18 mouse cellular contexts compared by ENCODE assay signal in the genomic region with DNA sequence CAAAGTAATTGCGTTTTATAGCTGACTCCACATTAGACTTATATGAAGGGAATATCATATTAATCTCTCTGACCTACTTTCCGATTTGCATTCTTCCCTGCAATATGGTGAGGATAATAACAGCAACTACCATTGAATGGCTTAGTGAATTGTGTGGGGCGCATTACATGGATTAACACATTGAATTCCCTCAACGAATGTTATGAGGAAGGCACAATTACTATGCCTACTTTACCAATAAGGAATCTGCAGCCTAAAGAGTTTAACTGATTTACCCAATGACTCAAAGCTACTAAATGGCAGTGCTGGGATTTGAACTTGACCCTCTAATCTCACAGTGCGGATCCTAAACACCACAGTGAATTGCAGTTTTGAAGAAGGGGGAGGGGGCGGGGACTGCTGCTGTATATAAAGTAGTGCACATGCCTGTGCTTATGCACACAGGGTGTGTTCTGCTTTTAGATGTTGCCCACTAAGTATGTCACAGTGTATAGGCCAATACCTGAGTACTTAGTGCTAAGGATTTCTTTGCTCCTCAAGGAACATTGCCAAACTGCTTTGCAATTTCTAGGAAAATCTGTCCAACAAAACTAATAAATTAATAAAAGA.
DNase-seq lines count a peak whose midpoint lies in the region; ATAC-seq and TF ChIP-seq lines count a peak whose summit lies in the region.
"Had no signal": no experiment of that assay in that cellular context is flagged by ENCODE, and none has a peak within 500 bp of the region (broad histone marks: within the 10 kb centered on the region; RNA-seq: fewer than 3 reads in every experiment).

No protein-coding gene starts in this region.

- H3K9ac ChIP-seq in hindbrain, embryonic 15.5 days: no peak overlapping the region
- H3K9ac ChIP-seq in hindbrain, embryonic 12.5 days: no peak overlapping the region
- no peak overlapping the region for H3K9ac ChIP-seq in lung, embryonic 14.5 days
- H3K9ac ChIP-seq in neural tube, embryonic 14.5 days (replicated peaks; ENCODE audit: low read depth, low read length): no peak overlapping the region
- no peak overlapping the region for H3K9ac ChIP-seq in heart, embryonic 12.5 days
- H3K9ac ChIP-seq: embryonic facial prominence, embryonic 13.5 days; forebrain, embryonic 12.5 days; heart, embryonic 15.5 days had no signal

- no peak overlapping the region for H3K4me3 ChIP-seq in hindbrain, embryonic 15.5 days
- H3K4me3 ChIP-seq in hindbrain, embryonic 12.5 days: no peak overlapping the region
- H3K4me3 ChIP-seq in lung, embryonic 14.5 days (ENCODE audit: low read depth, low read length): no peak overlapping the region
- H3K4me3 ChIP-seq in neural tube, embryonic 14.5 days (ENCODE audit: low read depth, low read length): no peak overlapping the region
- no peak overlapping the region for H3K4me3 ChIP-seq in heart, embryonic 12.5 days
- H3K4me3 ChIP-seq: embryonic facial prominence, embryonic 13.5 days; forebrain, embryonic 12.5 days; heart, embryonic 10.5 days; heart, embryonic 15.5 days had no signal

- no peak overlapping the region for H3K4me2 ChIP-seq in hindbrain, embryonic 15.5 days
- H3K4me2 ChIP-seq in hindbrain, embryonic 12.5 days (replicated peaks): no peak overlapping the region
- no peak overlapping the region for H3K4me2 ChIP-seq in lung, embryonic 14.5 days
- H3K4me2 ChIP-seq in neural tube, embryonic 14.5 days (ENCODE audit: low read depth, low read length): no peak overlapping the region
- H3K4me2 ChIP-seq in heart, embryonic 12.5 days: no peak overlapping the region
- H3K4me2 ChIP-seq: embryonic facial prominence, embryonic 13.5 days; forebrain, embryonic 12.5 days; heart, embryonic 15.5 days had no signal

- no peaks in the 10 kb centered on the region for H3K27me3 ChIP-seq in hindbrain, embryonic 15.5 days
- no peaks in the 10 kb centered on the region for H3K27me3 ChIP-seq in hindbrain, embryonic 12.5 days
- no peaks in the 10 kb centered on the region for H3K27me3 ChIP-seq in lung, embryonic 14.5 days (ENCODE audit: insufficient read depth, low read length)
- H3K27me3 ChIP-seq in neural tube, embryonic 14.5 days (ENCODE audit: control insufficient read depth, insufficient read depth, low read length): no peaks in the 10 kb centered on the region
- H3K27me3 ChIP-seq in heart, embryonic 12.5 days (replicated peaks): no peaks in the 10 kb centered on the region
- H3K27me3 ChIP-seq: embryonic facial prominence, embryonic 13.5 days; forebrain, embryonic 12.5 days; heart, embryonic 15.5 days; Patski had no signal

- no peaks in the 10 kb centered on the region for H3K36me3 ChIP-seq in hindbrain, embryonic 15.5 days
- H3K36me3 ChIP-seq in hindbrain, embryonic 12.5 days: no peaks in the 10 kb centered on the region
- no peaks in the 10 kb centered on the region for H3K36me3 ChIP-seq in lung, embryonic 14.5 days (ENCODE audit: insufficient read depth)
- no peaks in the 10 kb centered on the region for H3K36me3 ChIP-seq in neural tube, embryonic 14.5 days (ENCODE audit: control insufficient read depth, insufficient read depth, low read length)
- H3K36me3 ChIP-seq in heart, embryonic 12.5 days: no peaks in the 10 kb centered on the region
- H3K36me3 ChIP-seq: embryonic facial prominence, embryonic 13.5 days; forebrain, embryonic 12.5 days; heart, embryonic 10.5 days; heart, embryonic 15.5 days had no signal

- no peak for TF ChIP-seq CTCF in lung, embryonic 14.5 days (IDR thresholded peaks at IDR 0.05; ENCODE audit: low read depth)

- H3K27ac ChIP-seq in hindbrain, embryonic 15.5 days (replicated peaks): no peak overlapping the region
- no peak overlapping the region for H3K27ac ChIP-seq in hindbrain, embryonic 12.5 days
- peak overlapping the region; percentile 84; the same call in 1 of the 2 replicates for H3K27ac ChIP-seq in lung, embryonic 14.5 days (ENCODE audit: low read depth)
- no peak overlapping the region for H3K27ac ChIP-seq in neural tube, embryonic 14.5 days (ENCODE audit: low read depth, low read length)
- H3K27ac ChIP-seq in heart, embryonic 12.5 days (ENCODE audit: poor library complexity, severe bottlenecking): no peak overlapping the region
- H3K27ac ChIP-seq: forebrain, embryonic 12.5 days; heart, embryonic 10.5 days; heart, embryonic 15.5 days had no signal

- intact Hi-C loops in heart, postnatal 10 days (cut with DNase I): no loop called here

- peak; percentile 68; the same call in 1 of the 2 replicates for ATAC-seq in hindbrain, embryonic 15.5 days (ENCODE audit: low FRiP score, low read depth)
- ATAC-seq in hindbrain, embryonic 12.5 days (ENCODE audit: low FRiP score): no peak
- no peak for ATAC-seq in lung, embryonic 14.5 days (ENCODE audit: insufficient read depth)
- ATAC-seq in neural tube, embryonic 14.5 days (ENCODE audit: low read depth): 0 out of 2 replicates have a peak, but pooled peaks have one; percentile 60
- ATAC-seq in heart, embryonic 12.5 days (ENCODE audit: insufficient number of reproducible peaks, low FRiP score): no peak
- ATAC-seq: activated CD4-positive, CD25-positive, alpha-beta regulatory T cell, adult 4 months had no signal

- 78% methylated on average over 6 of the region's 6 CpGs for WGBS in hindbrain, embryonic 15.5 days
- 93% methylated on average over 6 of the region's 6 CpGs for WGBS in hindbrain, embryonic 12.5 days
- WGBS in lung, embryonic 14.5 days: 86% methylated on average over 6 of the region's 6 CpGs
- WGBS in neural tube, embryonic 14.5 days: 78% methylated on average over 6 of the region's 6 CpGs
- WGBS in heart, embryonic 12.5 days: 88% methylated on average over 6 of the region's 6 CpGs

- no peaks in the 10 kb centered on the region for H3K9me3 ChIP-seq in hindbrain, embryonic 15.5 days
- H3K9me3 ChIP-seq in hindbrain, embryonic 12.5 days (replicated peaks): no peaks in the 10 kb centered on the region
- H3K9me3 ChIP-seq in lung, embryonic 14.5 days (ENCODE audit: low read depth, low read length): no peaks in the 10 kb centered on the region
- H3K9me3 ChIP-seq in neural tube, embryonic 14.5 days (ENCODE audit: control insufficient read depth, low read length): no peaks in the 10 kb centered on the region
- H3K9me3 ChIP-seq in heart, embryonic 12.5 days (replicated peaks): no peaks in the 10 kb centered on the region
- H3K9me3 ChIP-seq: embryonic facial prominence, embryonic 13.5 days; forebrain, embryonic 12.5 days; heart, embryonic 10.5 days; heart, embryonic 15.5 days had no signal

- no peak for DNase-seq in lung, embryonic 14.5 days
- DNase-seq in lung, postnatal 36 days: no peak
- DNase-seq in heart, postnatal 10 days: no peak
- DNase-seq: adrenal gland, adult 2 months; adrenal gland, postnatal 25 days; cerebellum, adult 18-20 months; cerebellum, adult 9-11 months; cerebellum, postnatal 36 days had no signal

- 0 out of 2 replicates have a peak, but pooled peaks cover 3% of the 10 kb centered on the region for H3K4me1 ChIP-seq in hindbrain, embryonic 15.5 days (replicated peaks)
- no peaks in the 10 kb centered on the region for H3K4me1 ChIP-seq in hindbrain, embryonic 12.5 days
- 0 out of 2 replicates have a peak, but pooled peaks cover 7% of the 10 kb centered on the region for H3K4me1 ChIP-seq in lung, embryonic 14.5 days (ENCODE audit: insufficient read depth)
- no peaks in the 10 kb centered on the region for H3K4me1 ChIP-seq in neural tube, embryonic 14.5 days (ENCODE audit: control insufficient read depth, insufficient read depth, low read length)
- no peaks in the 10 kb centered on the region for H3K4me1 ChIP-seq in heart, embryonic 12.5 days (replicated peaks)
- H3K4me1 ChIP-seq: forebrain, embryonic 12.5 days; heart, embryonic 10.5 days; heart, embryonic 15.5 days had no signal

Comparison
In these comparisons a context has a peak if more than half of its experiments do, and no peak if none do; other contexts are left out.
1. ATAC-seq: peak in hindbrain, embryonic 15.5 days (single experiment) and neural tube, embryonic 14.5 days (single experiment); none in hindbrain, embryonic 12.5 days (single experiment), lung, embryonic 14.5 days (single experiment) and heart, embryonic 12.5 days (single experiment).